Mouse (Mus musculus) liver, postnatal 0 days (tissue): ENCODE results near the gene Capn5.

Experiments
- CTCF ChIP-seq: sonication (generic); IDR thresholded peaks from 2 replicates; pipeline ENCODE4 v1.5.1; 2016; ENCODE audit warnings: antibody characterized with exemption, low read depth
- EP300 ChIP-seq: IDR thresholded peaks from 2 replicates; pipeline ENCODE4 v1.6.1; 2016; ENCODE audit warnings: antibody characterized with exemption, low read depth, mild to moderate bottlenecking

GRCm38 (mm10) chr7:98084541-98085293, 93.4 kb downstream of the Capn5 start:
- TF ChIP-seq CTCF = no peak
- no peak for TF ChIP-seq EP300
